Mouse (Mus musculus) megakaryocyte, embryonic 14.5 days (primary cell): ENCODE measurements around the gene B9d2.

Source experiments
- FLI1 ChIP-seq: IDR thresholded peaks from 2 replicates; pipeline ENCODE4 v1.6.1; 2012; ENCODE audit warnings: low read length, inconsistent platforms, mixed read lengths
- GATA1 ChIP-seq: IDR thresholded peaks from 3 replicates; pipeline ENCODE4 v1.6.1; 2012; ENCODE audit warnings: mixed read lengths, low read length, inconsistent platforms, borderline replicate concordance

DNA sequence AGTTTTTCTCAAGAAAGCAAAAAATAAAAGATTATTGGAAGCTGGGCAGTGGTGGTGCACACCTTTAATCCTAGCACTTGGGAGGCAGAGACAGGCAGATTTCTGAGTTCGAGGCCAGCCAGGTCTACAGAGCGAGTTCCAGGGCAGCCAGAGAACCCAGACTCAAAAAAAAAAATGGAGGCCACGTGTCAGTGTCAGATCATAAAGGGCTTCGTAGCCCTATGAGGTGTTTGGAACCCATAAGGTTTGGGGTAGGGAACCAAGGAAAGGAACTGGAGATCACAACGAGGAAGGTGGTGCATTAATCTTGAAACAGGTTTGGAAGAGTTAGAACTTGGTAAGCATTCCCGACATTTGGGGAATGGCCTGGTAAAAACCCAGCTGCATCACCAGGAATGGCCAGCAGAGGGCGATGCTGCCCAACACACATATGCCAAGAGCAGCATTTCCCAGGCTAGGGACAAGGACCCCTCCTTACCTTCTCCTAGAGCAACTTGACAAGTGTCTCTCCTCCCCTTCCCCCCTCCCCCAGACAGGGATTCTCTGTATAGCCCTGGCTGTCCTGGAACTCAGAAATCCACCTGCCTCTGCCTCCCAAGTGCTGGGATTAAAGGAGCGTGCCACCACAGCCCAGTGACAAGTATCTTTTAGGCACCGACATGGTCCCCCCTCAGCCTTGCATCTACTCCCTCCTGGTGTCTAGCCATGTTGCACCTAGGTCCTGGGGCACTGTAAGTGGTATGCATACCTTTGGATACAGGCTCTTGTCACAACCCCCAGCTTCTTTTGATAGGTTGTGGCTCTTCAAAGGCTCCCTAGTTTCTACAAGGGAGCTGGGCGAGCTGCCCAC, 39.4 kb downstream of the B9d2 start:
- TF ChIP-seq GATA1: no peak
- TF ChIP-seq FLI1: no peak
